Mouse (Mus musculus) limb, embryonic 11.5 days (tissue): ENCODE measurements around the gene Kremen1. TPM values are rescaled to one million over a fixed set of nuclear protein-coding genes. Genes with fewer than 3 reads are reported as not detected.

ENCODE experiments used
- ATAC-seq: fragments of 200-750 bp; cut with Nextera tagmentation; 2 replicates; pipeline ENCODE4 v1.8.0; 2017; ENCODE audit warnings: low read depth; ENCODE audit not compliant: insufficient number of reproducible peaks, low FRiP score, low TSS enrichment
- DNase-seq: peaks from one replicate; pipeline ENCODE4 v3.0.0-alpha.2; 2015; ENCODE audit warnings: low spot score
- H3K27ac ChIP-seq: fragments of 300-500 bp; sonication (generic); replicated peaks from 2 replicates; pipeline ENCODE4 v1.5.1; 2014; ENCODE audit warnings: low read depth, mild to moderate bottlenecking, low read length
- H3K27me3 ChIP-seq: fragments of 300-500 bp; sonication (generic); 2 replicates; pipeline ENCODE4 v1.6.1; 2014; ENCODE audit warnings: mild to moderate bottlenecking, low read length, mixed read lengths; ENCODE audit not compliant: control insufficient read depth, insufficient read depth
- H3K36me3 ChIP-seq: fragments of 300-500 bp; sonication (generic); 2 replicates; pipeline ENCODE4 v1.6.1; 2014; ENCODE audit warnings: mild to moderate bottlenecking, low read length, moderate library complexity, mixed read lengths; ENCODE audit not compliant: control insufficient read depth, insufficient read depth
- H3K4me1 ChIP-seq: fragments of 300-500 bp; sonication (generic); 2 replicates; pipeline ENCODE4 v1.6.1; 2014; ENCODE audit warnings: low read length, mixed read lengths; ENCODE audit not compliant: control insufficient read depth, insufficient read depth
- H3K4me2 ChIP-seq: fragments of 300-500 bp; sonication (generic); 2 replicates; pipeline ENCODE4 v1.6.1; 2014; ENCODE audit warnings: low read depth, mild to moderate bottlenecking, moderate library complexity; ENCODE audit not compliant: severe bottlenecking
- H3K4me3 ChIP-seq: fragments of 300-500 bp; sonication (generic); 2 replicates; pipeline ENCODE4 v1.5.1; 2014; ENCODE audit warnings: low read depth, low read length
- H3K9ac ChIP-seq: fragments of 300-500 bp; sonication (generic); 2 replicates; pipeline ENCODE4 v1.6.1; 2014; ENCODE audit warnings: mild to moderate bottlenecking, low read length
- H3K9me3 ChIP-seq: fragments of 300-500 bp; sonication (generic); 2 replicates; pipeline ENCODE4 v1.6.1; 2016; ENCODE audit warnings: low read length; ENCODE audit not compliant: control insufficient read depth
- WGBS: fragments of 180-500 bp; shearing (Covaris S2); extraction: QIAGEN DNeasy Blood & Tissue Kit; methylation state at CpG from one replicate; pipeline ENCODE4 v1.1.7; 2014; 5-methylcytosine and 5-hydroxymethylcytosine counted together
- polyA plus RNA-seq: library from polyadenylated mRNA; unstranded; fragments of >200 nt; fragmentation: Nextera tagmentation; extraction: Ambion mirVana; gene quantifications from 2 replicates; pipeline ENCODE4 v1.2.1, GENCODE M21; 2014

Gene Kremen1
- polyA plus RNA-seq, 1 experiment from 2014 or later: 10.3 TPM

- H3K4me1 ChIP-seq: no peaks in the 10 kb centered on the region
- H3K27me3 ChIP-seq: no peaks in the 10 kb centered on the region
- no peak for ATAC-seq
- no peaks in the 10 kb centered on the region for H3K36me3 ChIP-seq
- no peaks in the 10 kb centered on the region for H3K9me3 ChIP-seq
- 86% methylated on average over 14 of the region's 14 CpGs for WGBS
- H3K4me2 ChIP-seq: no peak overlapping the region
- no peak overlapping the region for H3K4me3 ChIP-seq
- no peak overlapping the region for H3K9ac ChIP-seq
- no peak overlapping the region for H3K27ac ChIP-seq
- DNase-seq: no peak
Measured at GRCm38 (mm10) chr11:5215401-5216187, 45.8 kb downstream of the Kremen1 start.

- Histone ChIP-seq H3K9ac (no peak overlapping the region), H3K36me3 (peaks cover under 1% of the 10 kb centered on the region; the same call in 1 of the 2 replicates), H3K4me2 (no peak overlapping the region), H3K27me3 (no peaks in the 10 kb centered on the region), H3K9me3 (no peaks in the 10 kb centered on the region), H3K27ac (no peak overlapping the region), H3K4me1 (no peaks in the 10 kb centered on the region), H3K4me3 (no peak overlapping the region)
- WGBS: 86% methylated on average over 6 of the region's 6 CpGs
- ATAC-seq: no peak
- no peak for DNase-seq
Measured at GRCm38 (mm10) chr11:5214483-5215040, 46.8 kb downstream of the Kremen1 start.

GRCm38 (mm10) chr11:5203054-5203453 is 58.3 kb downstream of the Kremen1 start:
- Histone ChIP-seq H3K36me3 (no peaks in the 10 kb centered on the region; the same call in 1 of the 2 replicates), H3K27ac (no peak overlapping the region), H3K4me1 (no peaks in the 10 kb centered on the region)

GRCm38 (mm10) chr11:5201799-5202680 is 59.3 kb downstream of the Kremen1 start:
- Histone ChIP-seq H3K27me3 (no peaks in the 10 kb centered on the region), H3K36me3 (no peaks in the 10 kb centered on the region), H3K27ac (no peak overlapping the region), H3K4me2 (no peak overlapping the region), H3K4me3 (no peak overlapping the region), H3K9me3 (no peaks in the 10 kb centered on the region), H3K4me1 (no peaks in the 10 kb centered on the region), H3K9ac (no peak overlapping the region)
- ATAC-seq (no peak), DNase-seq (no peak)
- 90% methylated on average over 20 of the region's 20 CpGs for WGBS

More at GRCm38 (mm10) chr11:5203054-5203453, 58.3 kb downstream of the Kremen1 start:
- H3K4me2 ChIP-seq: no peak overlapping the region
- WGBS: 85% methylated on average over 6 of the region's 6 CpGs
- no peak overlapping the region for H3K4me3 ChIP-seq
- DNase-seq (no peak), ATAC-seq (no peak)
- no peak overlapping the region for H3K9ac ChIP-seq
- H3K27me3 ChIP-seq: no peaks in the 10 kb centered on the region
- no peaks in the 10 kb centered on the region for H3K9me3 ChIP-seq

- WGBS: 90% methylated on average over 2 of the region's 2 CpGs
- Histone ChIP-seq H3K36me3 (no peaks in the 10 kb centered on the region), H3K27ac (no peak overlapping the region), H3K4me1 (no peaks in the 10 kb centered on the region), H3K4me3 (no peak overlapping the region), H3K9me3 (no peaks in the 10 kb centered on the region), H3K4me2 (no peak overlapping the region), H3K27me3 (no peaks in the 10 kb centered on the region), H3K9ac (no peak overlapping the region)
- ATAC-seq (no peak), DNase-seq (no peak)
Measured at GRCm38 (mm10) chr11:5199879-5200278, 61.5 kb downstream of the Kremen1 start.

- no peak overlapping the region for H3K9ac ChIP-seq
- no peak overlapping the region for H3K27ac ChIP-seq
- ATAC-seq (peak; percentile 17; the same call in 1 of the 2 replicates), DNase-seq (no peak)
- WGBS: 83% methylated on average over 5 of the region's 5 CpGs
- no peaks in the 10 kb centered on the region for H3K27me3 ChIP-seq
- no peak overlapping the region for H3K4me3 ChIP-seq
- peaks cover under 1% of the 10 kb centered on the region; the same call in 1 of the 2 replicates for H3K4me1 ChIP-seq
- no peak overlapping the region for H3K4me2 ChIP-seq
- no peaks in the 10 kb centered on the region for H3K9me3 ChIP-seq
- H3K36me3 ChIP-seq: no peaks in the 10 kb centered on the region
Measured at GRCm38 (mm10) chr11:5197068-5197467, 64.3 kb downstream of the Kremen1 start.

GRCm38 (mm10) chr11:5196583-5196982 is 64.8 kb downstream of the Kremen1 start:
- H3K4me3 ChIP-seq: no peak overlapping the region
- no peaks in the 10 kb centered on the region for H3K27me3 ChIP-seq
- ATAC-seq: peak; percentile 19; the same call in 1 of the 2 replicates
- no peak for DNase-seq
- H3K4me1 ChIP-seq: peaks cover 4% of the 10 kb centered on the region; the same call in 1 of the 2 replicates
- WGBS: 91% methylated on average over 7 of the region's 7 CpGs
- no peaks in the 10 kb centered on the region for H3K36me3 ChIP-seq
- H3K9ac ChIP-seq: no peak overlapping the region
- no peak overlapping the region for H3K4me2 ChIP-seq
- H3K27ac ChIP-seq: no peak overlapping the region
- H3K9me3 ChIP-seq: no peaks in the 10 kb centered on the region

GRCm38 (mm10) chr11:5193576-5193881 is 67.8 kb downstream of the Kremen1 start:
- Histone ChIP-seq H3K4me3 (no peak overlapping the region), H3K27ac (no peak overlapping the region; the same call in 1 of the 2 replicates), H3K9me3 (no peaks in the 10 kb centered on the region), H3K9ac (peak overlapping the region; percentile 22; the same call in 1 of the 2 replicates), H3K36me3 (no peaks in the 10 kb centered on the region), H3K4me2 (no peak overlapping the region), H3K4me1 (peaks cover 4% of the 10 kb centered on the region; the same call in 1 of the 2 replicates), H3K27me3 (no peaks in the 10 kb centered on the region)
- 53% methylated on average over 1 of the region's 1 CpGs for WGBS
- ATAC-seq: no peak
- DNase-seq: no peak
